Mouse (Mus musculus): ENCODE data around the gene Ccdc184. TPM values are rescaled to one million over a fixed set of nuclear protein-coding genes. Genes with fewer than 3 reads are reported as not detected.

Ccdc184 gene
- polyA plus RNA-seq, 1 experiment from 2014 or later: 1.3 TPM

- H3K27ac ChIP-seq (ENCODE audit: low read depth, low read length): no peak overlapping the region
- H3K27me3 ChIP-seq (ENCODE audit: control insufficient read depth, insufficient read depth, low read length): no peaks in the 10 kb centered on the region
- 89% methylated on average over 3 of the region's 3 CpGs for WGBS (ENCODE audit: insufficient replicate concordance)
- H3K4me2 ChIP-seq: no peak overlapping the region
- H3K9ac ChIP-seq (ENCODE audit: low read depth, low read length): no peak overlapping the region
- no peak for ATAC-seq (replicated peaks; ENCODE audit: insufficient number of reproducible peaks, low FRiP score, low TSS enrichment)
- no peaks in the 10 kb centered on the region for H3K9me3 ChIP-seq (replicated peaks; ENCODE audit: control insufficient read depth, low read length)
- no peak overlapping the region for H3K4me3 ChIP-seq (ENCODE audit: low read depth, low read length)
- peaks cover 19% of the 10 kb centered on the region for H3K36me3 ChIP-seq (ENCODE audit: control insufficient read depth, insufficient read depth, low read length)
- no peaks in the 10 kb centered on the region for H3K4me1 ChIP-seq (ENCODE audit: control insufficient read depth, insufficient read depth, low read length)
These were observed 32.3 kb upstream of the Ccdc184 start for GRCm38 (mm10) chr15:98134666-98135065.

DNA sequence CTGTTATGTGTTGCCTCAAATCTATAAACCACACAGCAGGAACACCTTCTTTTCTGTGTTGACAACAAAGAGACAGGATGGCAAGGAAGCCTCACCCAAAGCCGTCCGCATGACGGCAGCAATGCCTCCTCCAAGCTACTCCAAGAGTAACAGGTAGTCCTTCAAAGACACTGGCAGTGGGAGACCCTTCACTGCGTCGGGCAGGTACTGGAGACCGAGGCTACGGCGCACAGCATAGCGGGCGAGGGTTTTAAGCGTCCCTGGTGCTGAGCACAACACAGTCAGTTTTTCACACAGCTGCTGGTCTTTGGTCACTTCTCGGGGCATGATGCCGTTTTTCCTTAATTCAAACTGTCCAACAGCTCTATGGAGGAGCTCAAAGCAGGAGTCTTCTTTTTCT lies 31.3 kb upstream of the Ccdc184 start:
- Histone ChIP-seq H3K9me3 (replicated peaks; ENCODE audit: control insufficient read depth, low read length) (no peaks in the 10 kb centered on the region), H3K4me2 (no peak overlapping the region), H3K27me3 (ENCODE audit: control insufficient read depth, insufficient read depth, low read length) (no peaks in the 10 kb centered on the region), H3K9ac (ENCODE audit: low read depth, low read length) (no peak overlapping the region), H3K4me1 (ENCODE audit: control insufficient read depth, insufficient read depth, low read length) (no peaks in the 10 kb centered on the region), H3K4me3 (ENCODE audit: low read depth, low read length) (no peak overlapping the region), H3K27ac (ENCODE audit: low read depth, low read length) (no peak overlapping the region), H3K36me3 (ENCODE audit: control insufficient read depth, insufficient read depth, low read length) (peaks cover 19% of the 10 kb centered on the region)
- ATAC-seq (replicated peaks; ENCODE audit: insufficient number of reproducible peaks, low FRiP score, low TSS enrichment): no peak
- 93% methylated on average over 13 of the region's 13 CpGs for WGBS (ENCODE audit: insufficient replicate concordance)

GRCm38 (mm10) chr15:98136871-98137270 lies 30.1 kb upstream of the Ccdc184 start:
- Histone ChIP-seq H3K27me3 (ENCODE audit: control insufficient read depth, insufficient read depth, low read length) (no peaks in the 10 kb centered on the region), H3K4me3 (ENCODE audit: low read depth, low read length) (no peak overlapping the region), H3K4me1 (ENCODE audit: control insufficient read depth, insufficient read depth, low read length) (no peaks in the 10 kb centered on the region), H3K9me3 (replicated peaks; ENCODE audit: control insufficient read depth, low read length) (no peaks in the 10 kb centered on the region), H3K4me2 (no peak overlapping the region), H3K9ac (ENCODE audit: low read depth, low read length) (no peak overlapping the region), H3K36me3 (ENCODE audit: control insufficient read depth, insufficient read depth, low read length) (peaks cover 20% of the 10 kb centered on the region), H3K27ac (ENCODE audit: low read depth, low read length) (no peak overlapping the region)
- 90% methylated on average over 9 of the region's 9 CpGs for WGBS (ENCODE audit: insufficient replicate concordance)
- no peak for ATAC-seq (replicated peaks; ENCODE audit: insufficient number of reproducible peaks, low FRiP score, low TSS enrichment)

GRCm38 (mm10) chr15:98139763-98140162 lies 27.2 kb upstream of the Ccdc184 start:
- Histone ChIP-seq H3K4me2 (no peak overlapping the region), H3K4me3 (ENCODE audit: low read depth, low read length) (no peak overlapping the region), H3K9me3 (replicated peaks; ENCODE audit: control insufficient read depth, low read length) (no peaks in the 10 kb centered on the region), H3K36me3 (ENCODE audit: control insufficient read depth, insufficient read depth, low read length) (peaks cover 17% of the 10 kb centered on the region), H3K27me3 (ENCODE audit: control insufficient read depth, insufficient read depth, low read length) (no peaks in the 10 kb centered on the region), H3K4me1 (ENCODE audit: control insufficient read depth, insufficient read depth, low read length) (peaks cover 6% of the 10 kb centered on the region), H3K9ac (ENCODE audit: low read depth, low read length) (no peak overlapping the region), H3K27ac (ENCODE audit: low read depth, low read length) (no peak overlapping the region)
- 89% methylated on average over 7 of the region's 7 CpGs for WGBS (ENCODE audit: insufficient replicate concordance)
- no peak for ATAC-seq (replicated peaks; ENCODE audit: insufficient number of reproducible peaks, low FRiP score, low TSS enrichment)

- 91% methylated on average over 5 of the region's 5 CpGs for WGBS (ENCODE audit: insufficient replicate concordance)
- Histone ChIP-seq H3K4me3 (ENCODE audit: low read depth, low read length) (no peak overlapping the region), H3K9me3 (replicated peaks; ENCODE audit: control insufficient read depth, low read length) (no peaks in the 10 kb centered on the region), H3K36me3 (ENCODE audit: control insufficient read depth, insufficient read depth, low read length) (peaks cover 17% of the 10 kb centered on the region), H3K9ac (ENCODE audit: low read depth, low read length) (no peak overlapping the region), H3K4me2 (no peak overlapping the region), H3K27ac (ENCODE audit: low read depth, low read length) (no peak overlapping the region), H3K4me1 (ENCODE audit: control insufficient read depth, insufficient read depth, low read length) (peaks cover 8% of the 10 kb centered on the region), H3K27me3 (ENCODE audit: control insufficient read depth, insufficient read depth, low read length) (no peaks in the 10 kb centered on the region)
- ATAC-seq (replicated peaks; ENCODE audit: insufficient number of reproducible peaks, low FRiP score, low TSS enrichment): no peak
These were observed 26.1 kb upstream of the Ccdc184 start for GRCm38 (mm10) chr15:98140809-98141208.

GRCm38 (mm10) chr15:98142515-98142914 lies 24.4 kb upstream of the Ccdc184 start:
- Histone ChIP-seq H3K27me3 (ENCODE audit: control insufficient read depth, insufficient read depth, low read length) (no peaks in the 10 kb centered on the region), H3K9ac (ENCODE audit: low read depth, low read length) (no peak overlapping the region), H3K36me3 (ENCODE audit: control insufficient read depth, insufficient read depth, low read length) (peaks cover 12% of the 10 kb centered on the region), H3K4me1 (ENCODE audit: control insufficient read depth, insufficient read depth, low read length) (peaks cover 8% of the 10 kb centered on the region), H3K9me3 (replicated peaks; ENCODE audit: control insufficient read depth, low read length) (no peaks in the 10 kb centered on the region), H3K4me2 (no peak overlapping the region), H3K27ac (ENCODE audit: low read depth, low read length) (no peak overlapping the region), H3K4me3 (ENCODE audit: low read depth, low read length) (no peak overlapping the region)
- WGBS (ENCODE audit: insufficient replicate concordance): 84% methylated on average over 10 of the region's 10 CpGs
- no peak for ATAC-seq (replicated peaks; ENCODE audit: insufficient number of reproducible peaks, low FRiP score, low TSS enrichment)

DNA sequence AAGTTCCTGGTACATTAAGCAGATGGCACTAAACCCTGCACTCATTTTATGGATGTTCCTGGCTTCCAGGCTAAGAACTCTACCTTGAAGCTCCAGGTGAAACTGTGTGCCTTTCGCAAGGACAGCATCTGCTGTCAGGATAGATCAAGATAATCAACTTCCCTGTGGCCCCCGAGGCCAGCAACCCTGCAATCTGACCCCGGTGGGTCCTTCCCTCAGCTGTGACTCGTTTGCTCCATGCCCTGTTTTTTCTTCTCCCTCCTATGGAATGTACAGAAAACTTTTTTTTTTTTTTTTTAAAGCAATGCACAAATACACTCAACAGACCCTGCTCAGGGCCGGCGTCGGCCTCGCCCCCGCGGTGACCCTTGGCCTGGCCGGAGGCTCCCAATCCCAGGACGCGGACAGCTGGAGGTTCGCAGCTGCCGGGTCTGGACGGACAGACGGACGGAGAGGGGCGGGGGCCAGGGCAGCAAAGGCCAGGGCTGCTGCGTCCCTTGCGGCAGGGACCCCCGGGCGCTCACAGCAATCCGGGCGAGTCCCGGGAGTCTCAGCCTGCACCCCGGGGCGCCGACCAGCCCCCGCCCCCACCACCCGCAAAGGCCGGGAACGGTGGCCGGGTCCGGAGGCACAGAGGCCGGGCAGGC lies 22.0 kb upstream of the Ccdc184 start:
- peak overlapping the region; percentile 88 for H3K4me3 ChIP-seq (ENCODE audit: low read depth, low read length)
- H3K4me1 ChIP-seq (ENCODE audit: control insufficient read depth, insufficient read depth, low read length): peaks cover 12% of the 10 kb centered on the region
- 1% methylated on average over 34 of the region's 36 CpGs for WGBS (ENCODE audit: insufficient replicate concordance)
- peak overlapping the region; percentile 91 for H3K9ac ChIP-seq (ENCODE audit: low read depth, low read length)
- no peaks in the 10 kb centered on the region for H3K9me3 ChIP-seq (replicated peaks; ENCODE audit: control insufficient read depth, low read length)
- peak overlapping the region; percentile 79 for H3K4me2 ChIP-seq
- ATAC-seq (replicated peaks; ENCODE audit: insufficient number of reproducible peaks, low FRiP score, low TSS enrichment): peak; percentile 65
- peaks cover 8% of the 10 kb centered on the region for H3K36me3 ChIP-seq (ENCODE audit: control insufficient read depth, insufficient read depth, low read length)
- no peaks in the 10 kb centered on the region for H3K27me3 ChIP-seq (ENCODE audit: control insufficient read depth, insufficient read depth, low read length)
- peak overlapping the region; percentile 82 for H3K27ac ChIP-seq (ENCODE audit: low read depth, low read length)

DNA sequence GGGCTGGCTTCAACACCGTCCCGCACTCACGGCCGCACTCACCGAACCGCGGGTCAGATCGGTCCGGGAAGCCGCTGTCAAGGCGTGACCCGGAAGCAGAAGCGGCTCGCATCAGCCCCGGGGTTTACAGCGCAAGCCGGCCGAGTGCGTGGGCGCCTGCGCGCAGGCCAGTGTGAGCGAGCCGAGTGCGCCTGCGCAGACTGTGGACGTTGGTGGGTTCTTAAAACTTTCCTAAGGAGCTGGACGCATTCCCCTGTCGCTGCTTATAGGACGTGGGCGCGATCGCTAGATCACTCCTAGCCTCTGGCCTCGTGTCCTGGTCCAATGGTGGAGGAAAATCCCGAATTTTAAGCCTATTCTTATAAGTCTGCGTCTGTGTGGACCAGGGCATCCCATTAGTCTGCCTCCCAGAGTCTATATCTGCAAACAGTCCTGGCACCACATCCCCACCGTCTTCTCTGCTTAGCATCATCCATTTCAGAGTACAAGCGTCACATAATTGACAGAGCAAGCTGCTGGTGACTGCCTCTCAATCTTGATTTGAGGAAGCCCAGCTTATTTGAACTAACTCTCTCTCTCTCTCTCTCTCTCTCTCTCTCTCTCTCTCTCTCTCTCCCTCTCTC lies 21.3 kb upstream of the Ccdc184 start:
- 2% methylated on average over 38 of the region's 38 CpGs for WGBS (ENCODE audit: insufficient replicate concordance)
- H3K9me3 ChIP-seq (replicated peaks; ENCODE audit: control insufficient read depth, low read length): no peaks in the 10 kb centered on the region
- ATAC-seq (replicated peaks; ENCODE audit: insufficient number of reproducible peaks, low FRiP score, low TSS enrichment): peak; percentile 94
- H3K4me2 ChIP-seq: peak overlapping the region; percentile 79
- peak overlapping the region; percentile 88 for H3K4me3 ChIP-seq (ENCODE audit: low read depth, low read length)
- H3K36me3 ChIP-seq (ENCODE audit: control insufficient read depth, insufficient read depth, low read length): peaks cover 4% of the 10 kb centered on the region
- peak overlapping the region; percentile 91 for H3K9ac ChIP-seq (ENCODE audit: low read depth, low read length)
- H3K4me1 ChIP-seq (ENCODE audit: control insufficient read depth, insufficient read depth, low read length): peaks cover 12% of the 10 kb centered on the region
- peak overlapping the region; percentile 82 for H3K27ac ChIP-seq (ENCODE audit: low read depth, low read length)
- H3K27me3 ChIP-seq (ENCODE audit: control insufficient read depth, insufficient read depth, low read length): no peaks in the 10 kb centered on the region

DNA sequence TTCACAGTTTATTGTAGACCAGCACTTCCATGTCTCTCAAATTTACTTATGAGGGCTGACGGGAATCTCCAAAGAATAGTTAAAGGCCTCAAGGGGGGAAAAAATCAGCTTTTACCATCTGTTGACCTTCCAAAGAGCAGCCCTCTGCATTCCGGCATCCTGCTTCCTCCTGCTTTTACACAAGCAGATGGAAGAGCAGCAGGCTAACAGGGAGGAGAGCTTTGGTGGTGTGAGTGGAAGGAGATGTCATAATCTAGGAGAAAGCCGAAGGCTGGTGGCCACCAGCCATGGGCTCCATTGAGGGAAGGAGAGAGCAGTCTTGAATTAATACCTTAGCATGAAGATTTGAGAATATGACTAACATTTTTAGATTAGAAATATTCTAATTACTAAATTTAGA lies 18.6 kb upstream of the Ccdc184 start:
- no peaks in the 10 kb centered on the region for H3K27me3 ChIP-seq (ENCODE audit: control insufficient read depth, insufficient read depth, low read length)
- H3K4me2 ChIP-seq: no peak overlapping the region
- peak overlapping the region; percentile 90 for H3K27ac ChIP-seq (ENCODE audit: low read depth, low read length)
- 75% methylated on average over 3 of the region's 3 CpGs for WGBS (ENCODE audit: insufficient replicate concordance)
- peaks cover 12% of the 10 kb centered on the region for H3K4me1 ChIP-seq (ENCODE audit: control insufficient read depth, insufficient read depth, low read length)
- H3K4me3 ChIP-seq (ENCODE audit: low read depth, low read length): no peak overlapping the region
- no peaks in the 10 kb centered on the region for H3K9me3 ChIP-seq (replicated peaks; ENCODE audit: control insufficient read depth, low read length)
- H3K36me3 ChIP-seq (ENCODE audit: control insufficient read depth, insufficient read depth, low read length): no peaks in the 10 kb centered on the region
- ATAC-seq (replicated peaks; ENCODE audit: insufficient number of reproducible peaks, low FRiP score, low TSS enrichment): no peak
- no peak overlapping the region for H3K9ac ChIP-seq (ENCODE audit: low read depth, low read length)
